Mouse (Mus musculus): ENCODE measurements around the gene Als2.

The Als2 gene

DNA sequence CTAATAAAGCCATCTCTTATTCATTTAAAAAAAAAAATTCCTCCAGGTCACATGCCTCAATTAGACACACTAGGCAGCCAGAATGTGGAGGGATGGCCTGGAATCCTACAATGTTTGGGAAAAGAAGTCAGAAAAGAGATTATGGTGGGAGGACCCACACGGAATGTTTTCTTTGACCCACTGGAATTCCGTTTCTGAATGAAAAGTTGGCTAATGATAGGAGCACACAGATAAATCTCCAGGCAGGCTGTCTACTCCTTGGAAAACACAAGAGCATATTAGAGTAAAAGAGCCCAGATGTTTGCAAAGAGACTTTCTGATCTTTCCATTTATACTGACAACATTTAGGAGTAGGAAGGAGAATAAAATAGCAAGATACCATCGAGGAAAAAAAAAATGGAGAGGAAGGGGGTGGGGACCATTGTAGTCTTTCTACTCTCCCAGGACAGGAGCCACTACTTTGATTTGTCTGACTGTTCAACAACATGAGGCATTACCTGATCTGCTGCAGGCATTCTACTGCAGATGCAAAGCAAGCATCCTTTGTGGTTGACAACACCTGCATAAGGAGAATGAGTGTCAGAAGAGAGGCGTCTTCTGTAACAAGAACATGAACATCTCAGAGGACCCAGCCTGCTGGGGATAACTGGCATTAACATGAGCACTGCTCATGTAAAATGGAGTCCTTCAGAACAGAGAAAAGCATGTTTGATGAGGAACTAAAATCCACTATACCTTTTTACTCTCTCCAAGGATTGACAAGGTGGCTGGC lies 69.2 kb downstream of the Als2 start:
- DNase-seq (ENCODE audit: extremely low read depth, low read depth, low spot score): no peak

DNA sequence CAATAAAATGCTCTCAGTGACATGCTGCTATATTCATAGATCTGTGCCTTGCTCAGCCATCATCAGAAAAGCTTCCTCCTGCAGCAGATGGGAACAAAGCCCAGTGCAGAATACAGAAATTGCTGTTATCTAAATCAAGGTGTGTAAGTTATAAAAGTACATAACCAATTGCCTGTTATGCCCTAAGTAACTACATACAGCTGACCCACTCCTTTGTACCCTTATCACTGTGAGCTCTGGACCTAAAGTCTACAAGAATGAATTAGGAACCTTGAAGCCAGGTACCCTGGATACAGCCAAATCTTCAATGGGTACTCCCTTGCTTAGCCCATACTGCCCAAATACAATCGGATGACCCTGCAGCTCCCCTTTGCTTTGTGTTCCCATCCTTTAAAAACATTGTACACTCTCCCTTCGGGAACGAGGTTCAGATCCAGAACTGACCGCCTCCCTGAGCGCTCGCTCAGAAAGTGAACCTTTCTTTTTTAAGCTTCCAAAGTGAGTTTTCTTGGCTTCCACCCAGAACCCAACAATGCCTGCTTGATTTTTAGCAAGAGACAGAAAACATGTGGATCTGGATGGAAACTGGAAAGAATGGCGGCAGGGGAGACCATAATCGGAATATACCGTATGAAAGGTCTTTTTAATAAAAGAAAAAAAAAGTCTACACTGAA lies 70.7 kb downstream of the Als2 start:
- no peak for DNase-seq (ENCODE audit: extremely low read depth, low read depth, low spot score)

GRCm38 (mm10) chr1:59163918-59164317 lies 73.1 kb downstream of the Als2 start:
- no peak for DNase-seq (ENCODE audit: extremely low read depth, low read depth, low spot score)

- DNase-seq (ENCODE audit: extremely low read depth, low read depth, low spot score): no peak
These were observed 74.0 kb downstream of the Als2 start, which contains the start of gene Mpp4 for GRCm38 (mm10) chr1:59163030-59163461. Mpp4 (minus strand) TSS chr1:59163389.

DNA sequence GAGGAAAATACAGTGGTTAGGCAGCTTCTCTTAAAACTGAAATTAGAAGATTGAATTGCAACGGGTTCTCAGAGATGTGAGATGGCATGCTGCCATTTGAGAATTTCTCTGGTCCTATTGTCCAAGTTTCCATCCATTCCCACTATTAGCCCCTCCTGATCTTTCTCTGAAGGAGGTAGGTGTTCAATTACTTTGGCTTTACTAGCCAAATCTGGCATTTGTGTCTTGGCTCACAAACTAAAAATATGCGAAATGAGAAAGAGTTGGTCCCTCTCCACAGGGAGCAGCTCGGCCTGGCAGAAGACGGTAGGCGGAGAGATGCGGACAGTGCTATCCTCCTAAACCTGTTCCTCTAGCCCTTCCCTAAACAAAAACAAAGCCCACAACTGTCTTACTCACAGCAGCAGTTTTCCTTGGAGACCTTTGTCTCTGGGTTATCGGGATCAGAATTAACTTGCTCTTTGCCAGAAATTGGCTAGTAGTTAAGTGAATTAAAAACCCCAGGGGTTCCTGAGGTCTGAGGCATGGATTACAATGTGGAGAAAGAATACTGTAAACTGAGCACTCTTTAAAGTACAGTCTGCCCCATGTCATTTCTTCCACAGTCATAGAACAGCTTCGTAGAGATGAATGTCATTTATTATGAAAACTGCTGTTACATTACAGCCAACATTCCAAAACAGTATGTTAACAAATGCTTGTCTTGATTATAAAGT lies 74.6 kb downstream of the Als2 start:
- no peak for DNase-seq (ENCODE audit: extremely low read depth, low read depth, low spot score)

DNA sequence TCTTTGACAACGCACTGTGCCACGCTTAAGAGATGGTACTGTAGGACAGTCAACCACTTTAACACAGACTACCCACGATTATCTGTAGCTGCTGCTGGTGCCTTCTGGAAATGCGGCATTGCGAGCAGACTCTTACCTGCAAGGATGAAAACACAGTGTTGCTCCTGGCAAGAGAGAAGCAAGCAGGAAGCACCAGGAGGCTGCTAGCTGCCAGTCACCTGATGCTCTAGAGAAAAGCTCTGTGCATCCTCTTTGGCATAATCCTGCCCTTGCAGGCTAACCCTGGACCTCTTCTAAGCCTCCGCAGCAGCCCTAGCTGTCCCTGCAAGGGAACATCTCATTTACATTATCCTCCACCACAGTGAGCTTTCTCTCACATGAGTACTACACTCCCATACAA lies 75.6 kb downstream of the Als2 start:
- DNase-seq (ENCODE audit: extremely low read depth, low read depth, low spot score): no peak

DNA sequence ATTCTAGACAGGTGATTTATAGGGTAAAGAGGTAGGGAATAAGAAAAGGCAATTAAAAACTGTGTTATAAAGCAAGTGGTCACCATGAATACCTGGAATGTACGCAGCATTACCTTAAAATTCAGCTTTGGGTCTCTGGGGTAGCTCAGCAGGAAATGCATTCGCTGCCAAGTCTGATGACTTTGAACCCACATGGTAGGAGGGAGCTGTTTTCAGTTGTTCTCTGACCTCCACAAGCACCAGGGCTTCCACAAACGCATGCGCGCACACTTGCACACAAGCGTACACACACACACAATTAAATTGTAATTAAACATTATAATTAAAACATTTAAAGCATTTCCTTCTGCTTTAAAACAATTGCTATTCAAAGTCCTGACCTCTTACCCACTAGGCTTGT lies 76.2 kb downstream of the Als2 start:
- no peak for DNase-seq (ENCODE audit: extremely low read depth, low read depth, low spot score)

DNA sequence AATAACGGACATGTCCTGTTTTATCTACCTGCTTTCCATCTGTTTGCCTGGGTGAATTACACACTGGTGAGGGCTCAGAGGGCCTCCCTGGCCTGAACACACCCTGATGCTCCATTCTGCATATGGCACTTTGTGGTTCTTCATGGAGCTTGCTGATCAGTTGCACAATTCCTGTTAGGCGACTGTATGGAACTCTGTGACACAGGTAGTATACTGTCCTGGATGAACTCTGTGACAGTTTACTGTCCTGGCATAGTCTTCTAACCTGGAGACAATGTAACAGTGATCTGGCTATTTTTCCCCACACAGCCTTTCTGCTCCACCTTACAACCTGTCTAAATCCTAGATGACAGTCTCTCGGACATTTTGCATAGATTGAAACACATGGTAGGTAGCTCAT lies 77.9 kb downstream of the Als2 start:
- no peak for DNase-seq (ENCODE audit: extremely low read depth, low read depth, low spot score)

- DNase-seq (ENCODE audit: extremely low read depth, low read depth, low spot score): no peak
These were observed 78.5 kb downstream of the Als2 start for GRCm38 (mm10) chr1:59158498-59158897.

DNA sequence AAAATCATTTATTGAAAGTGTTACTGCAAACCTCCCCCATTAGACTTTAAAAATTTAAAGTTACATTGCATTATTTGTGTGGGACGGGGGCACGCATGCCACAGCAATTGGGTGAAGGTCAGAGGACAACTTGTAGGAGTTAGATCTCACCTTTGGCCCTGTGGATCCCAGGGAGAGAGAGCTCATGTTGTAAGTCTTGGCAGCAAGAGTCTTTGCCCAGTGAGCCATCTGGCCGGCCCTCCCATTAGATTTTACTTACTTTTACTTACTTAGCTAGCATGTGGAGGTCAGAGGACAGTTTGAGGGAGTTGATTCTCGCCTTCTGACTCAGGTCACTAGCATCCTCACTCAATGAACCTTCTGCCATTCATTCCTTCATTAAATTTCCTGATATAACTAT lies 79.2 kb downstream of the Als2 start:
- no peak for DNase-seq (ENCODE audit: extremely low read depth, low read depth, low spot score)

DNA sequence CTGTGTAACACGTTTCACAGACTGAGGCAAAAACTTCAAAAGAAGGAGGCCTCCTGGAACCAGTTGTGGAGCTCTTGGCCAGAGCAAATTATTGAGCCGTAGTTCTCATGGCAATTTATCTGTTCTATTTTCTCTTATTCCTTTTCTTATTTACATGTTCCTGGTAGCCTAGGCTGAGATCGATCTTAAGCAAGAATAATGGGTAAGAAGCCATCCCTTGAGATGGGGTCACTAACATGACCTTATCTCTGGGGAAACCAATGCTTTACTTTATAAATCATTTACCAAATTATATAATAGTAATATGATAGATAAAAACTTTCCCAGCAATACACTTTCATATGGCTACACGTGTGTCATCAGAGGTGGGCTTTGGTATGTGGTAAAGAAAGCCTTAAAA lies 84.7 kb downstream of the Als2 start:
- DNase-seq (ENCODE audit: extremely low read depth, low read depth, low spot score): no peak

- no peak for DNase-seq (ENCODE audit: extremely low read depth, low read depth, low spot score)
These were observed 86.5 kb downstream of the Als2 start for GRCm38 (mm10) chr1:59150542-59150941.

DNA sequence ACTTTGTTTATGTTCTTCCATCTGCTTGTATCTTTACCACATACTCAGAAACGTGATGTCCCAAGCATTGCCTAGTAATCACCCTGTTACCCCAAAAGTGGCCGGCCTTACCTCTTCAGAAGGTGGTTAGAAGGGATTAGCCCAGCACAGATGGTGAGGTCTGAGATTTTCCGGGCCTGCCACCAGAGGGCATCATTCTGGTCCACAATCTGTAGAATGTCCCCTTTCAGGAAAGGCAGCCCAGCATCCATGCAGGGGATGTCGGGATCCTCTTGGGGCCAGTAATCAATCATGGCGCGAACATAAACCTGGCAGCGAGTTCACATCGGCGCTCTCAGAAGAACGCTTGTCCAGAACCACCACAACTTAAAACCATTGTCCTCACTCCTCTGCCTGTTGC lies 92.5 kb downstream of the Als2 start:
- DNase-seq (ENCODE audit: extremely low read depth, low read depth, low spot score): no peak

- DNase-seq (ENCODE audit: extremely low read depth, low read depth, low spot score): no peak
These were observed 94.2 kb downstream of the Als2 start for GRCm38 (mm10) chr1:59142809-59143208.

DNA sequence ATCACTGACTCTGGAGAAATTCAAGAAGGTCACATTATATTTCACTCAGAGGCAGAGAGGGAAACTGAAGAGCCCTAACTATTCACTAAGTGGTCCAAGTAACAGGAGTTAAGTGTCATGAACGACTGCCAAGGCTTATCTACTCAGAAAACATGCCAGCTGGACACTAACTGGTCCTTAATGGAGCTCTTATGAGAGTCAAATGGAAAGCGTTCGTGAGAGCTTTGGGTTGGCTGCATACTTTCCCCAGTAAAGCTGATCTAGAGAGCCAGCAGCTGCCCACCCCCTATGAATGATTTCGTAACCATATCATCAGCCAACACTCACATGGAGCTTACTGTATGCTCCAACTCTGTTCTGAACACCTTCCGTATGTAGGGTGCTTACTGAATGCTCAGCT lies 102.6 kb downstream of the Als2 start:
- no peak for DNase-seq (ENCODE audit: extremely low read depth, low read depth, low spot score)

- no peak for DNase-seq (ENCODE audit: extremely low read depth, low read depth, low spot score)
These were observed 108.2 kb downstream of the Als2 start for GRCm38 (mm10) chr1:59128879-59129278.

DNA sequence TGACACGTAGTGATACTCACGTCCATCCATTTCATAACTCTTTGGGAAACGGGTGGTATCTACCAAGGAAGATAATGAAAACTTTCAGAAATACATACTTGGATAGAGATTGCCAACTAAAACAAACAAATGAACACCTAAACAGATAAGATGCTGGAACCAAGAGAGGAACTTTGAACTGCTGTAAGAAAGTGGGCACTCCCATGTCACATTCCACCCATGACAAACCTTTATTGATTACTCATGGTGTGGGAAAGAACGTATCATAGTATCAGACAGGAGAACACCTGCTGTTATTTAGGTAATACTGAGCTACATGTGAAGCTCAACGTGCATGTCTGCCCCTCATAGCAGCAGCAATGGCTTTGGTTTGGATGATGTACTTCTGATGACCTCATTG lies 111.5 kb downstream of the Als2 start:
- DNase-seq (ENCODE audit: extremely low read depth, low read depth, low spot score): no peak

DNA sequence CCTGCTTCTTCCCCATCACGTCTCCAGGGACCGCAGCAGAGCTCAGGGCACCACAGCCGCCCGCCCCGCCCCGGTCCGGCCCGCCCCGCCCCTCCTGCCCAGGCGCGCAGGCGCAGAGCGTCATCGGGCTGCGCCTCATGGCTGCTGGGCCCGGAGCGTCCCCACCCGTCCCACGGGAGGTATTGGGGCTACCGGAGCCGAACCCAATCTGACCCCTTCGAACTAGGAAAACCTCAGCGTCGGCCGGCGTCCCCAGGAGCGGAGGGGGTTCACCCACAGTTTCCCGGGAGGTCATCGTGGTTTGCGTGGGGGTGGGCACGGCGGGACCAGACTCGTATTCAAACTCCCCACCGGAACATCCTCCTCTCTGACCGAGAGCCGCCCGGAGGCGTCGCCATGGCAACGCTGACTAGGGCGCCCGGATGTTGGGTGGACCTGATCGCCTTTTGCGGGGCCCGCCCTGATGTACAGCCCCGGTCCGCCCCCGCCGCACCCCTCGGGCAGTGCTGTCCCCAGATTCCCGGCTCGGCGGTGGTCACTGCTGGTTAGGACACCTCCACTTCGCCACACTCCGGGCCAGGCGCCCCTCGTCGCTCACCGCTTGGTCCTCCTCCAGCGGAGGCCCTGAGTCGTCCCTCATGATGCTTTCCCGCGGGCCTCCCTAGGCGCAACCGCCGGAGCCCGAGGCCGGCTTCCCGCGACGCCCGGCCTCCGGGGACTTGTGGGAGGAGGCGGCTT lies 117.1 kb downstream of the Als2 start, which contains the start of gene Tmem237:
Tmem237 (minus strand) TSS at position 689 of the 738 bp plus-strand sequence.
- no peak for DNase-seq (ENCODE audit: extremely low read depth, low read depth, low spot score)

Data from fat pad, adult 2 months (tissue).